Mouse (Mus musculus): ENCODE results near the gene Dhcr24. TPM values are rescaled to one million over a fixed set of nuclear protein-coding genes. Genes with fewer than 3 reads are reported as not detected.

Gene Dhcr24
- polyA plus RNA-seq, 1 experiment from 2014 or later: 7.3 TPM

DNA sequence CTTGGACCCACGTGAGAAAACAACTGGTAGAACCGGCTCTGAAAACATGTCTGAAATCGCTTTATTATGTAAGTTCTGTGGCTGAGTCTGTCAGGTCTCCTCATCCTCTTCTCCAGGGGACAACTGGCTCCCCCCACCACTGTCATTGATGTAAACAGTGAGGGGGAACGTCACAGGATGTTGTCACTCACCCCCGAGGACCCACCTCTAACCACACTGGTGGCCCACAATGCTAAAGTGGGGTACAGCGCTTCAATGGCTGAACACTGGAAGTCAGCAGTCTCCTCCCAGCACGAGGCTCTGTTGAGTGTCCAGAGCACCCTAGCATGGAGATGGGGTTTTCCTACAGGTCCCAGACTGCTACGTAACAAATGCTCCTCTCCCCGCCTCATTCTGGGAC is 30.0 kb downstream of the Dhcr24 start:
- Histone ChIP-seq H3K27ac (no peak overlapping the region), H3K27me3 (no peaks in the 10 kb centered on the region), H3K9me3 (replicated peaks) (no peaks in the 10 kb centered on the region), H3K4me3 (no peak overlapping the region), H3K36me3 (peaks cover 53% of the 10 kb centered on the region), H3K9ac (no peak overlapping the region), H3K4me2 (replicated peaks) (no peak overlapping the region), H3K4me1 (no peaks in the 10 kb centered on the region)
- 87% methylated on average over 9 of the region's 9 CpGs for WGBS
- ATAC-seq (ENCODE audit: low FRiP score): no peak

DNA sequence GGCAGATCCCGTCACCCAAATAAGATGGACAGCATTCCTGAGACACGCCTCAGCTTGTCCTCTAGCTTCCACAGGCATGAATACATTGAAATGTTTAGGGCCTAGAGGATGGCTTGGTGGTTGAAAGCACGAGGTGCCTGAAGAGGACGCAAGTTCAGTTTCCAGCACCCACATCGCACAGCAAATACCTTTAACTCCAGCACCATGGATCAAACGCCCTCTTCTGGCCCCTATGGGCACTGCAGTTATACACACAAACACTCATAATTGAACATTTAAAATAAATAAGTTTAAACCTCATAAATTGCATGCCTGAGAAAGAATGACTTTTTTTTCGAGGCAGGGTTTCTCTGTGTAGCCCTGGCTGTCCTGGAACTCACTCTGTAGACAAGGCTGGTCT is 32.8 kb downstream of the Dhcr24 start:
- no peak overlapping the region for H3K9ac ChIP-seq
- ATAC-seq (ENCODE audit: low FRiP score): no peak
- H3K36me3 ChIP-seq: peaks cover 26% of the 10 kb centered on the region
- no peak overlapping the region for H3K4me2 ChIP-seq (replicated peaks)
- H3K27ac ChIP-seq: no peak overlapping the region
- WGBS: 60% methylated on average over 7 of the region's 7 CpGs
- H3K27me3 ChIP-seq: no peaks in the 10 kb centered on the region
- H3K4me1 ChIP-seq: no peaks in the 10 kb centered on the region
- no peaks in the 10 kb centered on the region for H3K9me3 ChIP-seq (replicated peaks)
- H3K4me3 ChIP-seq: no peak overlapping the region

- 0 out of 2 replicates have a peak, but pooled peaks cover 4% of the 10 kb centered on the region for H3K36me3 ChIP-seq
- H3K9ac ChIP-seq: no peak overlapping the region
- H3K4me1 ChIP-seq: no peaks in the 10 kb centered on the region
- ATAC-seq (ENCODE audit: low FRiP score): no peak
- H3K27me3 ChIP-seq: no peaks in the 10 kb centered on the region
- no peak overlapping the region for H3K4me3 ChIP-seq
- 68% methylated on average over 3 of the region's 3 CpGs for WGBS
- H3K4me2 ChIP-seq (replicated peaks): no peak overlapping the region
- no peak overlapping the region for H3K27ac ChIP-seq
- no peaks in the 10 kb centered on the region for H3K9me3 ChIP-seq (replicated peaks)
These were observed 35.4 kb downstream of the Dhcr24 start for GRCm38 (mm10) chr4:106596200-106596599.

- 81% methylated on average over 9 of the region's 9 CpGs for WGBS
- H3K4me2 ChIP-seq (replicated peaks): no peak overlapping the region
- no peaks in the 10 kb centered on the region for H3K27me3 ChIP-seq
- H3K9ac ChIP-seq: no peak overlapping the region
- H3K36me3 ChIP-seq: no peaks in the 10 kb centered on the region
- no peaks in the 10 kb centered on the region for H3K4me1 ChIP-seq
- no peak overlapping the region for H3K4me3 ChIP-seq
- ATAC-seq (ENCODE audit: low FRiP score): no peak
- H3K9me3 ChIP-seq (replicated peaks): no peaks in the 10 kb centered on the region
- H3K27ac ChIP-seq: no peak overlapping the region
These were observed 36.2 kb downstream of the Dhcr24 start for GRCm38 (mm10) chr4:106597055-106597454.

- WGBS: 87% methylated on average over 4 of the region's 4 CpGs
- ATAC-seq (ENCODE audit: low FRiP score): no peak
- Histone ChIP-seq H3K27me3 (no peaks in the 10 kb centered on the region), H3K27ac (no peak overlapping the region), H3K4me3 (no peak overlapping the region), H3K9ac (no peak overlapping the region), H3K36me3 (no peaks in the 10 kb centered on the region), H3K9me3 (replicated peaks) (no peaks in the 10 kb centered on the region), H3K4me2 (replicated peaks) (no peak overlapping the region), H3K4me1 (no peaks in the 10 kb centered on the region)
These were observed 36.9 kb downstream of the Dhcr24 start for GRCm38 (mm10) chr4:106597741-106598140.

DNA sequence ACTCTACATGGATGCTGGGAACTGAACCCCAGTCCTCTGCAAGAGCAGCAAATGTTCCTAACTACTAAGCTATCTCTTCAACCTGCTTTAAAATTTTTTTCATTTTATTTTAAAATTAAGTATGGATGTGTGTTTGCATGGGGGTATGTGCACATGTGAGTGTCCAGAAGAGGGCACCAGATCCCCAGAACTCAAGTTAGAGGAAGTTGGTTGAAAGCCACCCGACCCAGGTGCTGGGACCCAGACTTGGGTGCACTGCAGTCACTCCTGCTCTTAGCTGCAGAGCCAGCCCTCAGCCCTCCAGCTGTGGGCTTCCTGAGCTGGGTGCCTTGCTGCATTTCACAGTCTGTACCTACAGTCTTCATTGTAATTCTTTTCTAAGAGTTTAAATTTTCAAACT is 38.6 kb downstream of the Dhcr24 start:
- no peak overlapping the region for H3K9ac ChIP-seq
- H3K4me2 ChIP-seq (replicated peaks): no peak overlapping the region
- no peaks in the 10 kb centered on the region for H3K36me3 ChIP-seq
- H3K4me1 ChIP-seq: no peaks in the 10 kb centered on the region
- H3K27me3 ChIP-seq: no peaks in the 10 kb centered on the region
- H3K27ac ChIP-seq: no peak overlapping the region
- no peak for ATAC-seq (ENCODE audit: low FRiP score)
- no peak overlapping the region for H3K4me3 ChIP-seq
- H3K9me3 ChIP-seq (replicated peaks): no peaks in the 10 kb centered on the region
- 46% methylated on average over 1 of the region's 1 CpGs for WGBS

GRCm38 (mm10) chr4:106600770-106601169 is 39.9 kb downstream of the Dhcr24 start:
- Histone ChIP-seq H3K9me3 (replicated peaks) (no peaks in the 10 kb centered on the region), H3K9ac (no peak overlapping the region), H3K36me3 (no peaks in the 10 kb centered on the region), H3K4me3 (no peak overlapping the region), H3K4me1 (no peaks in the 10 kb centered on the region), H3K27me3 (no peaks in the 10 kb centered on the region), H3K4me2 (replicated peaks) (no peak overlapping the region), H3K27ac (no peak overlapping the region)
- 80% methylated on average over 4 of the region's 4 CpGs for WGBS
- no peak for ATAC-seq (ENCODE audit: low FRiP score)

GRCm38 (mm10) chr4:106606639-106607554 is 46.1 kb downstream of the Dhcr24 start:
- Histone ChIP-seq H3K4me3 (no peak overlapping the region), H3K4me2 (replicated peaks) (peak overlapping the region; percentile 34), H3K27me3 (no peaks in the 10 kb centered on the region), H3K4me1 (peaks cover 10% of the 10 kb centered on the region), H3K36me3 (no peaks in the 10 kb centered on the region), H3K27ac (no peak overlapping the region), H3K9me3 (replicated peaks) (no peaks in the 10 kb centered on the region), H3K9ac (no peak overlapping the region)
- WGBS: 41% methylated on average over 18 of the region's 18 CpGs
- peak; percentile 87 for ATAC-seq (ENCODE audit: low FRiP score)

DNA sequence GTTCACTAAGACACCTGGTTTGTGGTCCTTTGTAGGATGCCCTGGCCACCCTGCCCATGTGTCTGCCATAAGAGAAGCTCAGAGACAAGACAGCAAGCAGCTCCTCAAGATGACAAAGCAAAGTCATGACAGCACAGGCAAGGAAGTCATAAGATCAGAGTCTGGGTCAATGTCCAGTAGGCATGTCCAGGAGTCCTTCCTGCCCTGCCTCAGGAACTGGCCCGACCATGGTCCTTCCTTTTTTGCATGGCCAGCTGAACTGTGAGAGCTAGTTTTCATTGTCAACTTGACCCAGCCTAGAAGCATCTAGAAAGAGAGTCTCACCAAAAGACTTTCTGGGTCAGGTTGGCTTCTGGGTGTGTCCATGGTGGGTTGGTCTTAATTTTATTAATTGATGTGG is 47.1 kb downstream of the Dhcr24 start:
- Histone ChIP-seq H3K36me3 (no peaks in the 10 kb centered on the region), H3K9ac (no peak overlapping the region), H3K4me3 (no peak overlapping the region), H3K4me2 (replicated peaks) (no peak overlapping the region), H3K27me3 (no peaks in the 10 kb centered on the region), H3K9me3 (replicated peaks) (no peaks in the 10 kb centered on the region), H3K27ac (no peak overlapping the region), H3K4me1 (peaks cover 10% of the 10 kb centered on the region)
- 96% methylated on average over 1 of the region's 1 CpGs for WGBS
- no peak for ATAC-seq (ENCODE audit: low FRiP score)

DNA sequence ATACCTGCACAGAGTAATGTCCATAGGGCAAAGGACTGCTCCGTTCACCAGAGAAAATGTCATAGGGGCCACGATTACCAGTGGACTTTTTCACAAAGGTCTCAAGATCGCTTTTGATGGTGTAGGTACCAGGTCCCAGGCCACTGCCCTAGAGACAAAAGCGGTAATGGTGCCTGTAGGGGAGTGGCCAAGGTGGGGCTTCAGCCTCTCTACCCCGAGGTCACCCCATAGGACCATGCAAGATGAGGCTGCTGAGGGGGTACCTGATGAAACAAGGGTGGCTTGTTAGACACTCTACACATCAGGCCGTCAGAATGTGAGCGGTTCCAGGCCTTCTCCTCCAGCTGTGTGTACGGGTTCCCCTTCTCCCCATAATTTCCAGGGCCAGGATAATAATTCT is 52.3 kb downstream of the Dhcr24 start:
- H3K27ac ChIP-seq: no peak overlapping the region
- no peaks in the 10 kb centered on the region for H3K9me3 ChIP-seq (replicated peaks)
- ATAC-seq (ENCODE audit: low FRiP score): no peak
- WGBS: 83% methylated on average over 8 of the region's 8 CpGs
- H3K4me3 ChIP-seq: no peak overlapping the region
- H3K27me3 ChIP-seq: peaks cover 19% of the 10 kb centered on the region
- H3K36me3 ChIP-seq: no peaks in the 10 kb centered on the region
- H3K9ac ChIP-seq: no peak overlapping the region
- no peak overlapping the region for H3K4me2 ChIP-seq (replicated peaks)
- peaks cover 13% of the 10 kb centered on the region for H3K4me1 ChIP-seq

DNA sequence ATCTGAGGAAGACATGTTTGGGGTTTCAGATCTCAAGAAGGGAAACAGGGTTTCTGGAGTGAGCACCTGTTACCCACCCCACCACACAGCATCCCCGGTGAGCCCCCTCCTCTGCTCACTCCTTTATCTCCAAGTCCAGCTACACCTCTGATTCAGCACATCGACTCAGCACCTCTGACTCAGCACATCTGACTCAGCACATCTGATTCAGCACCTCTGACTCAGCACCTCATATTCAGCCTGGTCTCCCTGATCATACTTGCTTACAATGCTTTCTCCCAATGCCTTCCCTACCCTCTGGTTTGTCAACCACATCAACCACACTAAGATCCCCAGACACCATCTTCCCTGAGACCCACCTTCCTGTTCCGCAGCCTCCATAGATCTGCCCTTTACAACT is 52.7 kb downstream of the Dhcr24 start:
- ATAC-seq (ENCODE audit: low FRiP score): no peak

DNA sequence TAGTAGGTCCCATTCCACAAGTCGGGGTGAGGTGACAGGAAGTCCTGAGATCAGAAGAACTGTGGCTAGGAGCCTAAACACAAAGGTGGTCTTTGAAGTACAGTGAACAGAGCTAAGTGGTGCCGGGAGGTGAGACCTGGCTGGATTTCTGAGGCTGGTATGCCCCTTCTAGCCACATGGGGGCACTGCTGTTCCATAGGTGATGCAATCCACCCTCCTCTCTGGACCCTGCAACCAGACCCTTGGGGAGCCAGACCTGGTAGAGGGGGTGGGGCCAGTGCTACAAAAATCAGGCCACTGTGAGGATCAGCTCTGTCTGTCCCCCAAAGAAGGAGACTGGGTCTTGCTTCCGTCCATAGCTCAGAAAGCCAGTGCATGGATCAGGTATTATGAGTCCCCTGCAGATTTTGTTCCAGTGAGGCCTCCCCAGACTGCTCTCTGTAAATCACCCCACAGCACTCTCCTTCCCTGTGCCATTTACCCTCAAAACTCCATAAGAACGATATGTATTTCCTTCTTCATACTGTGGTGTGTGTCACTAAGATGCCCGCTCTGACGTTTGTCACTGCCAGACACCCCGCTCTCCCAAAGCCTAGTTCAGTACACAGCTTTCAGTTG is 53.5 kb downstream of the Dhcr24 start:
- no peak overlapping the region for H3K27ac ChIP-seq

More for the DNA sequence above, 52.7 kb downstream of the Dhcr24 start:
- H3K9ac ChIP-seq: no peak overlapping the region
- WGBS: 74% methylated on average over 3 of the region's 3 CpGs
- H3K27ac ChIP-seq: no peak overlapping the region
- H3K4me2 ChIP-seq (replicated peaks): no peak overlapping the region
- no peaks in the 10 kb centered on the region for H3K36me3 ChIP-seq
- H3K4me3 ChIP-seq: no peak overlapping the region
- peaks cover 19% of the 10 kb centered on the region for H3K27me3 ChIP-seq
- peaks cover 13% of the 10 kb centered on the region for H3K4me1 ChIP-seq
- no peaks in the 10 kb centered on the region for H3K9me3 ChIP-seq (replicated peaks)

More for the DNA sequence above, 53.5 kb downstream of the Dhcr24 start:
- Histone ChIP-seq H3K27me3 (peaks cover 19% of the 10 kb centered on the region), H3K36me3 (no peaks in the 10 kb centered on the region), H3K9me3 (replicated peaks) (no peaks in the 10 kb centered on the region), H3K4me3 (no peak overlapping the region), H3K4me2 (replicated peaks) (no peak overlapping the region), H3K9ac (no peak overlapping the region), H3K4me1 (peaks cover 13% of the 10 kb centered on the region)
- WGBS: 43% methylated on average over 7 of the region's 7 CpGs
- peak; percentile 69; the same call in 1 of the 2 replicates for ATAC-seq (ENCODE audit: low FRiP score)

Data from hindbrain, embryonic 12.5 days (tissue).